Mouse (Mus musculus) CH12.LX (cell line): ENCODE measurements around the gene P3h1. TPM values are rescaled to one million over a fixed set of nuclear protein-coding genes. Genes with fewer than 3 reads are reported as not detected.

Experiments
- DNase-seq: peaks from one replicate; pipeline ENCODE4 v3.0.0-alpha.2; 2013; ENCODE audit errors: extremely low read depth
- H3K27ac ChIP-seq: 2 replicates; pipeline ENCODE4 v1.5.1; 2012; ENCODE audit warnings: low read depth, mild to moderate bottlenecking, control low read depth, moderate library complexity; ENCODE audit not compliant: insufficient read depth
- H3K27me3 ChIP-seq: replicated peaks from 2 replicates; pipeline ENCODE3; 2012; ENCODE audit warnings: inconsistent platforms
- H3K36me3 ChIP-seq, 2 experiments: replicated peaks in 1 of 2; 2 replicates each; pipeline versions ENCODE3 to v1.6.1; 2012; ENCODE audit warnings: inconsistent platforms in 1 of 2, low read length in 1 of 2, mild to moderate bottlenecking in 1 of 2, mixed read lengths in 1 of 2, moderate library complexity in 1 of 2; ENCODE audit not compliant: control insufficient read depth in 1 of 2, insufficient read depth in 1 of 2
- H3K4me1 ChIP-seq, 2 experiments: 2 replicates each; pipeline ENCODE4 v1.6.1; 2012; ENCODE audit warnings: inconsistent platforms in 1 of 2, moderate library complexity in 1 of 2; ENCODE audit not compliant: insufficient read depth in 2 of 2, control insufficient read depth in 1 of 2
- H3K4me2 ChIP-seq: 2 replicates; pipeline ENCODE4 v1.6.1; 2012; ENCODE audit warnings: low read depth, mild to moderate bottlenecking, control low read depth; ENCODE audit not compliant: poor library complexity, insufficient read depth, severe bottlenecking
- H3K4me3 ChIP-seq, 3 experiments: fragments of 150-350 bp in 1 of 3; sonication (generic) in 1 of 3; replicated peaks in 1 of 3; 2 replicates each; pipeline versions ENCODE3 to v1.5.1; 2011 to 2012; ENCODE audit warnings: low read depth in 2 of 3, low read length in 2 of 3, mild to moderate bottlenecking in 2 of 3, moderate library complexity in 2 of 3, control low read depth in 1 of 3, improper control_type of control experiment in 1 of 3, inconsistent platforms in 1 of 3, mixed read lengths in 1 of 3; ENCODE audit not compliant: poor library complexity in 1 of 3
- H3K79me2 ChIP-seq: replicated peaks from 2 replicates; pipeline ENCODE4 v1.6.1; 2012; ENCODE audit warnings: mild to moderate bottlenecking, moderate library complexity; ENCODE audit not compliant: control insufficient read depth, poor library complexity, insufficient read depth, severe bottlenecking; ENCODE audit errors: extremely low read depth
- H3K9ac ChIP-seq: 2 replicates; pipeline ENCODE4 v1.6.1; 2012; ENCODE audit warnings: low read depth, mild to moderate bottlenecking, control low read depth, moderate library complexity; ENCODE audit not compliant: insufficient read depth
- H3K9me3 ChIP-seq: replicated peaks from 2 replicates; pipeline ENCODE3; 2012; ENCODE audit warnings: low read length, inconsistent platforms, mixed read lengths
- BHLHE40 ChIP-seq: IDR thresholded peaks from 2 replicates; pipeline ENCODE4 v1.6.1; 2011; ENCODE audit warnings: mild to moderate bottlenecking, low read depth, low read length, improper control_type of control experiment
- CHD2 ChIP-seq: IDR thresholded peaks from 2 replicates; pipeline ENCODE4 v1.6.1; 2011; ENCODE audit warnings: low read length, improper control_type of control experiment
- E2F4 ChIP-seq: IDR thresholded peaks from 2 replicates; pipeline ENCODE4 v1.6.1; 2011; ENCODE audit warnings: low read depth, low read length, improper control_type of control experiment; ENCODE audit not compliant: insufficient replicate concordance
- ELF1 ChIP-seq: IDR thresholded peaks from 2 replicates; pipeline ENCODE4 v1.6.1; 2014; ENCODE audit warnings: low read depth, mild to moderate bottlenecking, inconsistent platforms, low read length, improper control_type of control experiment
- EP300 ChIP-seq: IDR thresholded peaks from 2 replicates; pipeline ENCODE4 v1.6.1; 2011; ENCODE audit warnings: low read length, improper control_type of control experiment
- ETS1 ChIP-seq: conservative IDR thresholded peaks from 2 replicates; pipeline ENCODE4 v1.6.1; 2012; ENCODE audit warnings: low read depth, mild to moderate bottlenecking, inconsistent platforms, low read length, improper control_type of control experiment, moderate library complexity
- HCFC1 ChIP-seq: IDR thresholded peaks from 2 replicates; pipeline ENCODE4 v1.6.1; 2012; ENCODE audit warnings: low read depth, mild to moderate bottlenecking, inconsistent platforms, low read length, improper control_type of control experiment
- IRF4 ChIP-seq: IDR thresholded peaks from 2 replicates; pipeline ENCODE4 v1.6.1; 2014; ENCODE audit warnings: low read depth, mild to moderate bottlenecking, inconsistent platforms, low read length, improper control_type of control experiment
- JUN ChIP-seq: IDR thresholded peaks from 2 replicates; pipeline ENCODE4 v1.6.1; 2011; ENCODE audit warnings: low read depth, mild to moderate bottlenecking, low read length, improper control_type of control experiment, moderate library complexity; ENCODE audit not compliant: insufficient read depth
- KAT2A ChIP-seq: IDR thresholded peaks from 2 replicates; pipeline ENCODE4 v1.6.1; 2012; ENCODE audit warnings: low read length, improper control_type of control experiment, inconsistent platforms; ENCODE audit not compliant: insufficient replicate concordance
- MAX ChIP-seq: IDR thresholded peaks from 2 replicates; pipeline ENCODE4 v1.6.1; 2011; ENCODE audit warnings: low read length, improper control_type of control experiment
- MAZ ChIP-seq: IDR thresholded peaks from 2 replicates; pipeline ENCODE4 v1.6.1; 2012; ENCODE audit warnings: low read depth, mild to moderate bottlenecking, inconsistent platforms, low read length, improper control_type of control experiment, moderate library complexity
- MEF2A ChIP-seq: IDR thresholded peaks from 2 replicates; pipeline ENCODE4 v1.6.1; 2014; ENCODE audit warnings: low read depth, mild to moderate bottlenecking, inconsistent platforms, low read length, improper control_type of control experiment, borderline replicate concordance
- MXI1 ChIP-seq: IDR thresholded peaks from 2 replicates; pipeline ENCODE4 v1.6.1; 2011; ENCODE audit warnings: mild to moderate bottlenecking, low read depth, low read length, improper control_type of control experiment
- NELFE ChIP-seq: IDR thresholded peaks from 2 replicates; pipeline ENCODE4 v1.6.1; 2011; ENCODE audit warnings: low read depth, low read length, improper control_type of control experiment
- NRF1 ChIP-seq: IDR thresholded peaks from 2 replicates; pipeline ENCODE4 v1.6.1; 2014; ENCODE audit warnings: low read depth, mild to moderate bottlenecking, inconsistent platforms, low read length, improper control_type of control experiment, moderate library complexity
- PAX5 ChIP-seq: IDR thresholded peaks from 2 replicates; pipeline ENCODE4 v1.6.1; 2012; ENCODE audit warnings: low read length, inconsistent platforms, mixed read lengths
- POLR2A ChIP-seq: IDR thresholded peaks from 2 replicates; pipeline ENCODE4 v1.6.1; 2011; ENCODE audit warnings: low read depth, mild to moderate bottlenecking, improper control_type of control experiment, low read length
- POLR2AphosphoS2 ChIP-seq: IDR thresholded peaks from 2 replicates; pipeline ENCODE4 v1.6.1; 2011; ENCODE audit warnings: low read depth, low read length, improper control_type of control experiment
- RAD21 ChIP-seq: IDR thresholded peaks from 2 replicates; pipeline ENCODE4 v1.6.1; 2011; ENCODE audit warnings: low read depth, mild to moderate bottlenecking, low read length, improper control_type of control experiment, moderate library complexity
- SMC3 ChIP-seq: IDR thresholded peaks from 2 replicates; pipeline ENCODE4 v1.6.1; 2011; ENCODE audit warnings: low read depth, low read length, improper control_type of control experiment
- USF2 ChIP-seq: conservative IDR thresholded peaks from 2 replicates; pipeline ENCODE4 v1.6.1; 2011; ENCODE audit warnings: low read depth, low read length, improper control_type of control experiment
- ZMIZ1 ChIP-seq: IDR thresholded peaks from 2 replicates; pipeline ENCODE4 v1.6.1; 2012; ENCODE audit warnings: low read depth, mild to moderate bottlenecking, inconsistent platforms, low read length, improper control_type of control experiment
- ZNF384 ChIP-seq: IDR thresholded peaks from 2 replicates; pipeline ENCODE4 v1.6.1; 2012; ENCODE audit warnings: low read depth, low read length, improper control_type of control experiment, inconsistent platforms
- dilution Hi-C: fragments of 300-500 bp; cut with MboI; formaldehyde crosslinking; loops from 2 replicates; pipeline ENCODE4 v1.14.3; 2020; ENCODE audit warnings: low sequenced_read_pairs; ENCODE audit not compliant: extremely low pct_unique_long_range_greater_than_20kb, extremely low pct_ligation_motif_present
- in situ Hi-C: fragments of 300-500 bp; cut with MboI; formaldehyde crosslinking; loops from 3 replicates; pipeline ENCODE4 v1.14.3; 2019; ENCODE audit warnings: low sequenced_read_pairs, low pct_ligation_motif_present, low pct_unique_long_range_greater_than_20kb, mixed read lengths
- polyA plus RNA-seq: library from polyadenylated mRNA; unstranded; fragments of >175 nt; gene quantifications from 2 replicates; pipeline ENCODE4 v1.2.1, GENCODE M21; 2012; ENCODE audit warnings: low read depth; ENCODE audit not compliant: insufficient read length
- total RNA-seq, 2 experiments: library from RNA; depleted of rRNA; stranded (reverse); fragments of 300-350 nt in 1 of 2; fragments of >200 nt in 1 of 2; gene quantifications; 2 replicates each; pipeline ENCODE4 v1.2.3; 2012 to 2014

Gene P3h1
- total and polyA plus RNA-seq, 3 experiments = 14.8 to 31.6 (median 27.1) TPM

DNA sequence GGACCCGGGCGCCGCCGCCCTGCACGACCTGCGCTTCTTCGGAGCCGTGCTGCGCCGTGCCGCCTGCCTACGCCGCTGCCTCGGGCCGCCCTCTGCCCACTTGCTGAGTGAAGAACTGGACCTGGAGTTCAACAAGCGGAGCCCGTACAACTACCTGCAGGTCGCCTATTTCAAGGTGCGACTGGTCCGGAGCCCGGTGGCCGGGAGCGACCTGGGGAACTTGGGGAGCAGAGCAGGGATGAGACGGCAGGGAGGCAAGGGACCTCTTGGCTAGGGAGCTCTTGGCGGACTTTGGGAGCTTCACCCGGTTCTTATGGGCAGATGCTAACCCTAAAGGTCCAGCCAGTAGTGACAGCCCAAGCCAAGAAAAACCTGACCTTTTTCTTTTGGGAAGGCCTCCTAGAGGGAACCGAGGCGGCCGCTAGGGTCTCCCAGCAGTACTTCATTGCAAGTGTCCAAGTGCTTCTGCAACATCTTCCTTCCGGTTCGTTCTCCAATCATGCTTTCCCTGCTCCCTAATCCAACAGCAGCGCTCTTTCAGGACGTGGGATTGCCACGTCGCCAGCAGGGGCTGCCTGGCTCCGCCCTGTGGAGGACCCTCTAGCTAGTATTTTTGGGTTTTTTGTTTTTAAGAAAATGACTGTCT lies 664 bp downstream of the P3h1 start:
- H3K27me3 ChIP-seq = no peaks in the 10 kb centered on the region
- H3K4me2 ChIP-seq = peak overlapping the region; percentile 54
- no peaks in the 10 kb centered on the region for H3K9me3 ChIP-seq
- dilution Hi-C loops = no loop called here
- peak; percentile 27 for DNase-seq
- peak overlapping the region; percentile 74 to 92 (median 83) for H3K4me3 ChIP-seq
- in situ Hi-C loops = no loop called here
- H3K9ac ChIP-seq = peak overlapping the region; percentile 52
- peaks cover 6 to 46% of the 10 kb centered on the region in 2 experiments for H3K4me1 ChIP-seq
- TF ChIP-seq POLR2AphosphoS2 (no peak), ELF1 (peak; percentile 17; the same call in 1 of the 2 replicates), EP300 (0 out of 2 replicates have a peak, but pooled peaks have one; percentile 8)
- no peak overlapping the region for H3K27ac ChIP-seq
- no peaks in the 10 kb centered on the region for H3K79me2 ChIP-seq
- H3K36me3 ChIP-seq = peaks cover 0 to 33% of the 10 kb centered on the region in 2 experiments

DNA sequence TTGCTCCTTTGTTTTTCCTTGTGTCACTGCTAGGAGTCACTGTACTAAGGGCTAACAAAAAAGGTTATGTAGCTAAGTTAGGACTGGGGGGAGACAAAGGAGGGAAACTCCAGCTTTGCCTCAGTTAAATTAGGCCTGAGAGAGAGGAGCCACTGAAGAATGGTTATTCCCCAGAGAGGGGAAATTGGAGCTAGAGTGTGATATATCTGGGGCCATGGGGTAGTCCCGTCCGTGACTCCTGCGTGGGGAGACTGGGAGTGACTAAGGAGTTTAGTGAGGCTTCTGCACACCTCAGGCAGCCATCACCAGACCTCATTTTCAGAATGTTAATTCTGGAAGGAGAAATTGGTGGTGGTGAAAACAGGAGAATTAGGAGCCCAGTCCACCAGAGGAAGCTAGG lies 1.6 kb downstream of the P3h1 start:
- Histone ChIP-seq H3K36me3 (peaks cover 0 to 38% of the 10 kb centered on the region in 2 experiments), H3K4me2 (peak overlapping the region; percentile 54), H3K4me3 (peak overlapping the region in 2 of 3 experiments; percentile 74 to 92), H3K79me2 (no peaks in the 10 kb centered on the region), H3K27ac (no peak overlapping the region), H3K9ac (no peak overlapping the region)
- dilution Hi-C loops = no loop called here
- DNase-seq = peak; percentile 62
- no peak for TF ChIP-seq SMC3
- no peak for TF ChIP-seq ZMIZ1
- no peak for TF ChIP-seq USF2
- peak; percentile 76 for TF ChIP-seq BHLHE40
- no peak for TF ChIP-seq IRF4
- no peak for TF ChIP-seq POLR2A
- TF ChIP-seq MXI1 = no peak
- TF ChIP-seq MEF2A = peak; percentile 34; the same call in 1 of the 2 replicates
- no peak for TF ChIP-seq MAX
- no peak for TF ChIP-seq PAX5
- peak; percentile 27; the same call in 1 of the 2 replicates for TF ChIP-seq ETS1
- TF ChIP-seq, all 38 proteins: peak for 3
- H3K9me3 ChIP-seq = no peaks in the 10 kb centered on the region
- in situ Hi-C loops = no loop called here
- peaks cover 6 to 55% of the 10 kb centered on the region in 2 experiments for H3K4me1 ChIP-seq
- no peaks in the 10 kb centered on the region for H3K27me3 ChIP-seq

DNA sequence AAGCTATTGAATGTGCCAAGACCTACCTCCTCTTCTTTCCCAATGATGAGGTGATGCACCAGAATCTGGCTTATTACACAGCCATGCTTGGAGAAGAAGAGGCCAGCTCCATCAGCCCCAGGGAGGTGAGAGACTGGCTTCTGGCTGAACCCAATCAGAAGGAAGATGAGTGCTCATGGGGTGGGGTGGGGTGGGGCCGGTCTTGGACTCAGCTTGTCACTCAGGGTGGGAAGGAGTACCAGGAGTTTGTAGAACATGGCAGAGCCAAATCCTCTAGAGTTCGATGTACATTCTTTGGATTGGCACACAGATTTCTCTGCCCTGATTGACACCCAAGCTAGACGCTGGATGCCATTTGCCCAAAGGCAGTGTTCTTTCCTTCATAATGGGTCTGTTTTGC lies 5.9 kb downstream of the P3h1 start:
- no peak overlapping the region for H3K4me3 ChIP-seq
- H3K27ac ChIP-seq = no peak overlapping the region
- H3K9ac ChIP-seq = no peak overlapping the region
- in situ Hi-C loops = no loop called here
- H3K79me2 ChIP-seq = no peaks in the 10 kb centered on the region
- no peak for DNase-seq
- no peaks in the 10 kb centered on the region for H3K9me3 ChIP-seq
- no peaks in the 10 kb centered on the region for H3K27me3 ChIP-seq
- peaks cover 17 to 67% of the 10 kb centered on the region in 2 experiments for H3K36me3 ChIP-seq
- dilution Hi-C loops = no loop called here
- TF ChIP-seq ELF1 (no peak), KAT2A (no peak), MAX (no peak), E2F4 (no peak), JUN (no peak), ZNF384 (no peak), MXI1 (no peak), NRF1 (no peak), HCFC1 (no peak), RAD21 (no peak), CHD2 (no peak), SMC3 (no peak), EP300 (no peak), MAZ (no peak), NELFE (no peak)
- peaks cover 6 to 51% of the 10 kb centered on the region in 2 experiments for H3K4me1 ChIP-seq
- H3K4me2 ChIP-seq = peak overlapping the region; percentile 23; the same call in 1 of the 2 replicates
